Mouse (Mus musculus): ENCODE measurements around the gene Mecom. TPM values are rescaled to one million over a fixed set of nuclear protein-coding genes. Genes with fewer than 3 reads are reported as not detected.

Gene Mecom
- polyA plus RNA-seq, 1 experiment = 0.47 TPM

DNA sequence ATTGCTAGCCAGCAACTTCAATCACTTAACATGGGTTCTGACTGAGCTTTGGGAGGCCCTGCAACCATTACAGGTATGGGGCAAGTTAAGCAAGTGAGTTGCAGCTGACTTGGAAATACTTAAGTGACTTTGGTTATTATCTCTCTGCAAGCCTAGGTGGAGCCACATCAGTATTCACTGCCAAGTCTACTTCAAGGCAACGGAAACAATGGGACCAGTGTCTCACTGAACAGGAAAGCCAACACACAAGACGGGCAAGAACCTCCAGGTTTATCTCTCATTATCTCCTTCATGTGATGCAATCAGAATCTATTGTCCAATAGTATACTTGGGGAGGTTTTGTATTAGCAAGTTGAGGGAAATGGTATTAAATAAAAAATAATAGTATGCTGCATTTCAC lies 415.4 kb downstream of the Mecom start:
- H3K4me3 ChIP-seq (ENCODE audit: extremely low read depth, insufficient read depth, insufficient read length) = no peak overlapping the region
- DNase-seq (ENCODE audit: low read depth in 1 of 2, low spot score in 2 of 2) = no peak
- no peaks in the 10 kb centered on the region for H3K27me3 ChIP-seq (ENCODE audit: control insufficient read depth, insufficient read depth, low read length)
- no peak overlapping the region for H3K27ac ChIP-seq (ENCODE audit: insufficient read depth, low read length)
- no peaks in the 10 kb centered on the region for H3K4me1 ChIP-seq (ENCODE audit: control insufficient read depth, insufficient read depth, insufficient read length)
- H3K36me3 ChIP-seq (ENCODE audit: control insufficient read depth, insufficient read depth, low read length) = no peaks in the 10 kb centered on the region
- 89% methylated on average over 2 of the region's 2 CpGs for WGBS
- TF ChIP-seq CTCF (IDR thresholded peaks at IDR 0.05; ENCODE audit: extremely low read depth, insufficient read depth, insufficient read length, insufficient replicate concordance) (no peak), POLR2A (IDR thresholded peaks at IDR 0.05; ENCODE audit: low read depth, low read length) (no peak)

DNA sequence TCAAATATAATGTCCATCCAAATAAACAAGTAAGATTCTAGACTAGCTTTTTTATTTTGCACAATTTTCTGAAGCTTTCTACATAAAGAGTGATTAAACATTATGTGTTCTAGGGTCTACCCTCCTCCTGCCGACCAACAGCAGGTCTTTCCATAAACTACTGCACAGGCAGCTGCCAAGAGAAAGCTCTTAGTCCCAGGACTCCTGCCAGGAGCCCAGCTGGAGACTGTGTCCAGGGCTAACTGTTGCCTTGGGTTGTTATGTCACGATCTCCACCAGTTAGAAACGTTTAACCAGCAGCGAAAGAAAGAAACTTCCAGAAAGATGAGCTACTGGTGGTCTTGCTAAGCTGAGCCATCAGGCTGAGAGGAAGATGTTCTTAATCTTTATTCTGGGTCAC lies 417.3 kb downstream of the Mecom start:
- H3K27ac ChIP-seq (ENCODE audit: insufficient read depth, low read length) = no peak overlapping the region
- WGBS = 83% methylated on average over 4 of the region's 4 CpGs
- no peak overlapping the region for H3K4me3 ChIP-seq (ENCODE audit: extremely low read depth, insufficient read depth, insufficient read length)
- no peak for DNase-seq (ENCODE audit: low read depth in 1 of 2, low spot score in 2 of 2)
- no peaks in the 10 kb centered on the region for H3K36me3 ChIP-seq (ENCODE audit: control insufficient read depth, insufficient read depth, low read length)
- TF ChIP-seq POLR2A (IDR thresholded peaks at IDR 0.05; ENCODE audit: low read depth, low read length) (no peak), CTCF (IDR thresholded peaks at IDR 0.05; ENCODE audit: extremely low read depth, insufficient read depth, insufficient read length, insufficient replicate concordance) (no peak)
- H3K27me3 ChIP-seq (ENCODE audit: control insufficient read depth, insufficient read depth, low read length) = no peaks in the 10 kb centered on the region
- H3K4me1 ChIP-seq (ENCODE audit: control insufficient read depth, insufficient read depth, insufficient read length) = no peaks in the 10 kb centered on the region

- DNase-seq (ENCODE audit: low read depth in 1 of 2, low spot score in 2 of 2) = no peak
- Histone ChIP-seq H3K4me1 (ENCODE audit: control insufficient read depth, insufficient read depth, insufficient read length) (no peaks in the 10 kb centered on the region), H3K36me3 (ENCODE audit: control insufficient read depth, insufficient read depth, low read length) (no peaks in the 10 kb centered on the region), H3K27ac (ENCODE audit: insufficient read depth, low read length) (no peak overlapping the region), H3K4me3 (ENCODE audit: extremely low read depth, insufficient read depth, insufficient read length) (no peak overlapping the region), H3K27me3 (ENCODE audit: control insufficient read depth, insufficient read depth, low read length) (no peaks in the 10 kb centered on the region)
- TF ChIP-seq POLR2A (IDR thresholded peaks at IDR 0.05; ENCODE audit: low read depth, low read length) (no peak), CTCF (IDR thresholded peaks at IDR 0.05; ENCODE audit: extremely low read depth, insufficient read depth, insufficient read length, insufficient replicate concordance) (no peak)
- 83% methylated on average over 3 of the region's 3 CpGs for whole genome bisulfite sequencing
Observed at GRCm38 (mm10) chr3:30122618-30123017, 425.2 kb downstream of the Mecom start.

GRCm38 (mm10) chr3:30120790-30121512 lies 426.9 kb downstream of the Mecom start:
- no peak overlapping the region for H3K27ac ChIP-seq (ENCODE audit: insufficient read depth, low read length)
- TF ChIP-seq POLR2A (IDR thresholded peaks at IDR 0.05; ENCODE audit: low read depth, low read length) = no peak
- no peak for TF ChIP-seq CTCF (IDR thresholded peaks at IDR 0.05; ENCODE audit: extremely low read depth, insufficient read depth, insufficient read length, insufficient replicate concordance)
- H3K36me3 ChIP-seq (ENCODE audit: control insufficient read depth, insufficient read depth, low read length) = no peaks in the 10 kb centered on the region
- no peaks in the 10 kb centered on the region for H3K4me1 ChIP-seq (ENCODE audit: control insufficient read depth, insufficient read depth, insufficient read length)
- DNase-seq (ENCODE audit: low read depth in 1 of 2, low spot score in 2 of 2) = no peak
- H3K4me3 ChIP-seq (ENCODE audit: extremely low read depth, insufficient read depth, insufficient read length) = no peak overlapping the region
- WGBS = 88% methylated on average over 8 of the region's 8 CpGs
- H3K27me3 ChIP-seq (ENCODE audit: control insufficient read depth, insufficient read depth, low read length) = no peaks in the 10 kb centered on the region

GRCm38 (mm10) chr3:30118594-30119297 lies 429.1 kb downstream of the Mecom start:
- no peak overlapping the region; the same call in 1 of the 2 replicates for H3K4me3 ChIP-seq (ENCODE audit: extremely low read depth, insufficient read depth, insufficient read length)
- 87% methylated on average over 7 of the region's 7 CpGs for WGBS
- H3K27ac ChIP-seq (ENCODE audit: insufficient read depth, low read length) = no peak overlapping the region
- no peaks in the 10 kb centered on the region for H3K4me1 ChIP-seq (ENCODE audit: control insufficient read depth, insufficient read depth, insufficient read length)
- TF ChIP-seq CTCF (IDR thresholded peaks at IDR 0.05; ENCODE audit: extremely low read depth, insufficient read depth, insufficient read length, insufficient replicate concordance) = no peak
- TF ChIP-seq POLR2A (IDR thresholded peaks at IDR 0.05; ENCODE audit: low read depth, low read length) = no peak
- no peaks in the 10 kb centered on the region for H3K36me3 ChIP-seq (ENCODE audit: control insufficient read depth, insufficient read depth, low read length)
- H3K27me3 ChIP-seq (ENCODE audit: control insufficient read depth, insufficient read depth, low read length) = no peaks in the 10 kb centered on the region
- no peak for DNase-seq (ENCODE audit: low read depth in 1 of 2, low spot score in 2 of 2)

DNA sequence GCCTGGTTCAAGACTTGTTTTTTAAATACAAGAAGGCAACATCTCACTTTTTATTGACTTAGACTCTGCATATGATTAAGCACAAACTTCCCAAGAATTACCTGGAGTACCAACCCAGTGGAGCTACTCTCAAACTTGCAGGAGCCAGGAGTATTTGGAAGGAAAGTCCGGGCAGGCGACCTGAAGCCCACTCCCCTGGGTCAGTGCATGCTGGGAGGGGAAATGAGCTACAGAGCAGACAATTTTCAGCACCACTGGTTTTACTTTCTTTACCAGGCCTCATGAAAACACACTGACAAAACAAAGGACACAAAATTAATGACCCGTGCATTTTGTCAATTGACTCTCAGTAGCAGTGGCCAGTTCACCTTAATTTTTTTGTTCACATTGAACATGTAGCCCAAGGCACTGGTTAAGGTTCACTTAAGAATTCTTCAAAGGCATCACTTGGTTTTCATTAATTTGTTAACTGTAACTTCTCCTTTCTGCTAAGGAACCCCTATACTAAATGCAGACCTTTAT lies 434.5 kb downstream of the Mecom start:
- Histone ChIP-seq H3K27ac (ENCODE audit: insufficient read depth, low read length) (no peak overlapping the region), H3K36me3 (ENCODE audit: control insufficient read depth, insufficient read depth, low read length) (no peaks in the 10 kb centered on the region), H3K4me3 (ENCODE audit: extremely low read depth, insufficient read depth, insufficient read length) (no peak overlapping the region), H3K27me3 (ENCODE audit: control insufficient read depth, insufficient read depth, low read length) (no peaks in the 10 kb centered on the region), H3K4me1 (ENCODE audit: control insufficient read depth, insufficient read depth, insufficient read length) (no peaks in the 10 kb centered on the region)
- no peak for DNase-seq (ENCODE audit: low read depth in 1 of 2, low spot score in 2 of 2)
- TF ChIP-seq POLR2A (IDR thresholded peaks at IDR 0.05; ENCODE audit: low read depth, low read length) = no peak
- TF ChIP-seq CTCF (IDR thresholded peaks at IDR 0.05; ENCODE audit: extremely low read depth, insufficient read depth, insufficient read length, insufficient replicate concordance) = no peak
- 81% methylated on average over 3 of the region's 3 CpGs for WGBS
